Mouse (Mus musculus) megakaryocyte, embryonic 14.5 days (primary cell): ENCODE results near the gene Epb41l3.

Source experiments
- FLI1 ChIP-seq: IDR thresholded peaks from 2 replicates; pipeline ENCODE4 v1.6.1; 2012; ENCODE audit warnings: low read length, inconsistent platforms, mixed read lengths
- GATA1 ChIP-seq: IDR thresholded peaks from 3 replicates; pipeline ENCODE4 v1.6.1; 2012; ENCODE audit warnings: mixed read lengths, low read length, inconsistent platforms, borderline replicate concordance

- no peak for TF ChIP-seq GATA1
- no peak for TF ChIP-seq FLI1
These were observed 190.4 kb downstream of the Epb41l3 start for GRCm38 (mm10) chr17:69265759-69266463.
